Mouse (Mus musculus) heart, adult 2 months (tissue): Measurements from ENCODE around the gene Nkiras1.

Experiments
- CTCF ChIP-seq: fragments of 200-600 bp; IDR thresholded peaks from 2 replicates; pipeline ENCODE4 v1.8.1; 2022; ENCODE audit warnings: antibody characterized with exemption, mild to moderate bottlenecking, moderate library complexity
- POLR2A ChIP-seq: fragments of 200-500 bp; IDR thresholded peaks from 2 replicates; pipeline ENCODE4 v1.6.1; 2011; ENCODE audit warnings: mild to moderate bottlenecking, low read depth, low read length, control low read depth; ENCODE audit not compliant: insufficient read depth

- TF ChIP-seq POLR2A, result no peak
- no peak for TF ChIP-seq CTCF
These were observed 3.6 kb downstream of the Nkiras1 start for GRCm38 (mm10) chr14:18274526-18274925.
